Mouse (Mus musculus): ENCODE results near the gene Mapt.
"Not testable (repeated sequence)": the region's sequence is repeated elsewhere in the genome, so short reads cannot be mapped to it uniquely, and the experiment has no call there.

Gene Mapt

DNA sequence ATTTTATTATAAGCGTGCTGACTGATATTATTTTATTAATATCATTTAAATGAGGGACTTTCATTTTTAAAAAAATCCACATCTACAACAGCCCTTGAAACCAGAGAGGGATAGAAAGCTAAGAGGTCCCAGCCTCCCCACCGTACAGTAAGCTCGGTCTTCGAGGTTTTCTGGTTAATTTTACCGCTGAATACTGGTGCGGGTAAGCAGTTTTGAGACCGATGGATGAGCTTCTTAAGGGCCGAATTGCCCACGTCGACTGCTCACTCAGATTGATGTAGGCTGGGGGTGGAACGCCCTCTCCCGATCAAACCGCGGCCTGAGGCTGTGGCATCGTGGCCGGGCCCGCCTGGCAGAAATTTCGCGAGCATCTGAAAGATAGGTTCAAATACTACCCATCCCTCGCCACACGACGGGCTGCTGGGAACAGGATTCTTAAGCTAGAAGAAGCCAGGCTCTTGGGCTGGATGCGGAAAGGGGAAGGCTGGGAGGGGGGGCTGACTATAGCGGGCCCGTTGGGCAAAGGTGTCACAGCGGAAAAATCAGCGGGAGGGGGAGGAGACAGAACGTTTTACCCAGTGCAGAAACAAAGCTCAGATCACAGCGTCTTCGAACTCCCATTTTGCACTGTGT lies 2.5 kb downstream of the Mapt start:
- DNase-seq, result no peak

DNA sequence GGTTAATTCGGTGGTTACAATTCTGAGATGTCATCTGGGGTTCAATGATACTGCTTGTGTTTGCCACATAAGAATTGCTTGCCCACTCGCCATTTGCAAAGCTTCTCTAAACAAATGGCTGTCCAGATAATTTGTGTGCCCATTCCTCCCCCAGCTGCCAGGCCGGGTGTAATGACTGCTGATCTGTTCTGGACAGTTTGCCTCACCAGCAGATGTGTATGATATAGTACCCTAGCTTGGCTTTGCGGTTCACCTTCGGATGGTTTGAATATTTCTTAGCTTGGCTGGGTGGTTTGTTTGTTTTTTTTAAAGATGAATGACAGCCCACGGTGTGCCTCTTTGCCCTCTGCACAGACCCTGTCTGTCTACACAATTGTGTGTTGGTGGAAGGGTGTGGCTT lies 3.5 kb downstream of the Mapt start:
- no peak for DNase-seq

DNA sequence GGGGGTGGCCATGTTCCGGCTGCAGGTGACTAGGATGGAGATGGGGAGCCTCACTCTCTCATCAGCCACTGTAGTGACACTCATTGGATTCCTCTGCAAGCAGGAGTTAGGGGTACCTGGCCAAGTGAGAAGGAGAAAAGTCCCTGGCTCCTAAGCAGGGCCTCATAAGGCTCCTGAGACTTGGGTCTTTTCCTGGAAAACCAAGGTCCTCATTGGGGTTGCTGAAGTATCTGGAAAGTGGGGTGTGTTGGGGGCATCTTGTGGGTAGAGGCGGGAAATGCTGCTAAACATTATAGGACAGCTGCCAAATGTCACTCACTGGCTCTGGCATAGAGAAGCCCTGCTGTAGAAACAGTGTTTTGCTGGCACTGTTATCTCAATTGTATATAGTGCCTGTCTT lies 4.7 kb downstream of the Mapt start:
- DNase-seq, result no peak

DNA sequence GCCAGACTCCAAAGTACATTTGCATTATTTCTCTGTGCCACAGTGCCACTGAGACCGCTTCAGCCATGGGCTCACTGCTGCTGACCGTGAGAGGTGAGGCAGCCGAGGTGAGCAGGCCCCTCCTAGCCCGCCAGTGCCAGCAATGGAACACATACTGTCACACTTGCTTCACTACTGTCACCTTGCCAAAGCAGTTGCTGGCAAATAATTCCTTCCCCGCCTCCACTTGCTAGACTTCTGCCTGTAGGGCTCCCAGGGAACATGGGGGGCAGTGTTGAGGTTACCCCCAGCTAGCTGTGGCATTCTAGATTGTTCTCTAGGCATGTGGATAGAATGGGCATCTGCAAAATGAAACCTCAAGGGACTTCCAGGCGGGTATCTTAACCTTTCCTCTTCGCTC lies 6.0 kb downstream of the Mapt start:
- peak; percentile 58 for DNase-seq

DNA sequence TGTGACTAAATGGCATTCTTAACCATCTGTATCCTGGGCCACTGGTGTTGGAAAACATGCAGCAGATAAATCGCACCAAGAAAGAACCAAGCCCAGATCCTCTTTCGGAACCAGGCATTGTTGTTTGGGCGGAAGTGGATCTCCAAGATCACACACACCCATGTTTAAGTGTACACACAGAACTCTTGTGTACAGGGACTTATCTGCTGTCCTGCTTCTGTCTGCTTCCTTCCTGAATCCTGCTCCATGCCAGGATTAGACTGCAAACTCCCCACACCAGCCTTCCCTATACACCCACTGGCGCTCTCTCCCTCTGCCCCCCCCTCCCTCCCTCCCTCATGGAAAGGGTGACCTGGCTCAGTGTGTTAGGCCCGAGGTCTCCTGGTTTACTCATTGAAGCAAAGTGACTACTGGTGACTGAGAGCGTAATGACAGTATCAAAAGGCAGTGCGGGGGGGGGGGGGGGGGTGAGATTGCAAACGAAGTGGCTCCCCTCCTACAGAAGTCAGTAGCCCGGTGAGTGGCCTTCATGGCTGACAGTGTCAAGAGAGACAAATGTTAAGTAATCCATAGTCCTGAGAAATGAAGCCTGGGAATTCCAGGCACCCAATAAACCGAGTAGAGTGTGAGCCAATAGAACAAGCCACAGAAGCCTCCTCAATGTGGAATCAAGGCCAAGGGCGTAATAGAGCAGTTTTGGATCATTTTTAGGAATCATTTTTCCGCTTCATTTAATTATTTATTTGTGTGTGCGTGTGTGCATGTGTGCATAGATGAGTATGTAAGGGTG lies 7.0 kb downstream of the Mapt start:
- no peak for DNase-seq

DNA sequence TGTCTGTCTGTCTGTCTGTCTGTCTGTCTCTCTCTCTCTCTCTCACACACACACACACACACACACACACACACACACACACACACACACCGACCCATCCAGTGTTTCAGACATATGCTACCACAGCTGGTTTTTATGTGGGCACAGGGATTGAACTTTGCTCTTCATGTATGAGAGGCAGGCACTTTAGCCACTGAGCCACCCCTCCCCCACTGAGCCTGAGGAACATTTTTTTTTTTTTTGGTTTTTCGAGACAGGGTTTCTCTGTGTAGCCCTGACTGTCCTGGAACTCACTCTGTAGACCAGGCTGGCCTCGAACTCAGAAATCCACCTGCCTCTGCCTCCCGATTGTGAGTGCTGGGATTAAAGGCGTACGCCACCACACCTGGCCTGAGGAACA lies 14.3 kb downstream of the Mapt start:
- not testable (repeated sequence) for DNase-seq

DNA sequence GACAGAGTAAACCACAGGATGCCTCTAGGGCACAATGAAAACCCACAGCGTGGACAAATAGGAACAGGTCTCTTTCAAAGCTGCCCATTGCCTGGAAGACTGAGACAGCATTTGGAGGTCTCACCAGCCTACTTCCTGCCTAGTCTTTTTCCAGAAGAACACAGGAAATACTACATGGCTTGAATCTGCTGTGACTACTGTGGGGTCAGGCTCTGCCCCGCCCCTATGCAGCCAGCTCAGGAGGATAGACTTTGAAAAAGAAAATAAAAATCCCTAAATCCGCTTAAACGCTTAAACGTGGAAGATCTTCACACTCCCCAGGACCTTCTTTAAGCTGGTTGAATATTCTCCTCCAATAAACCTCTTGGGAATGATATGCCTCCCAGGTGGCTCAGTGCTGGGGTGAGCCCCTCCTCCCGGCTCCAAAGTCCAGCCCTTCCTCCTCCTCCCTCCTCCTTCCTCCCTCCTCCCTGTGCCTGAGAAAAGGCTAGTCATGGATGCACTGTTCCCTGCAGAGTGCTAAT lies 15.0 kb downstream of the Mapt start:
- no peak for DNase-seq

DNA sequence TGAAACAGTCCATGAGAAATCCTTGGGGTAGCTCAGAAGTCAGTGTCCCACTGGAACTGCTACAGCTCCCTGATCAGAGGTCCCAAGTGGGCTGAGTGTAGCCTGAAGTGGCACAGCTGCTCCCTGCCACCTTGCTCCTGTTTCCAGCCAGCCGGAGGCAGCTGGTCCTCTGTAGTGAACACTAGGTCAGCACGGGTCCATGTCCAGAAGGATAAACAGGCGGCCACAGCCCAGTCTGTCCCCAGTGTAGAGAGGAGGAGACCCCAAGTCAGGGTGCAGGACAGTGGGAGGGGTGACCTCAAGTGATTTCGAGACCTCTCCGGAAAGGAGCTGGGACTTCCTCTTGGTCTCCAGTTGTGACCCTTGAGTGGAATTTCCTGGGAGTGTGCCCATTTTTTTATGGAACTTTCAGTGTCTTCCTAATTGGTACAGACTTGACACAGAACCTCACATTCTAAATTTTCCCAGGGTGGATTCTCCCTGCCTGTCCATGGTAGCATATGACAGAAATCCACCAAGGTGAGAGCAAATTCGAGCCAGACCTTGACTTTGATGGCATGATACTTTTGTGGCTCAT lies 16.0 kb downstream of the Mapt start:
- DNase-seq, result no peak

DNA sequence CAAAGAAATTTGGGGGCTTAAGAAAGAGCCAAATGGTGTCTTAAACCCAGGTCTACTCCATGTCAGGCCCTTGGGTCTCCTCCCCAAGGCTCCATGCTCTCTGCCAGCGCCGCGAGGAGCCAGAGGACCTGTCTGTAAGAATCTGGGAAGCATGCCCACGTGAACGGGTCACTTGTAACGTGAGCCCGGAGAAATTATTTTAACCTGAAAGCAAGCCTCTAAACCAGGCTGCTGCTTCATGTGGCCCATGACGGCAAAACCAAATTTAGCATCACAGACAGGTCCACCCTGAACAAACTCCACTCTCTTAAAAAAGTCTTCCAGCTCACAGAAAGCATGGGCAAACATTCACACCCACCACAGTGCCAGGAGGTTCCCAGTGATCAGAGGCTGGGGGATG lies 18.2 kb downstream of the Mapt start:
- DNase-seq, result no peak

DNA sequence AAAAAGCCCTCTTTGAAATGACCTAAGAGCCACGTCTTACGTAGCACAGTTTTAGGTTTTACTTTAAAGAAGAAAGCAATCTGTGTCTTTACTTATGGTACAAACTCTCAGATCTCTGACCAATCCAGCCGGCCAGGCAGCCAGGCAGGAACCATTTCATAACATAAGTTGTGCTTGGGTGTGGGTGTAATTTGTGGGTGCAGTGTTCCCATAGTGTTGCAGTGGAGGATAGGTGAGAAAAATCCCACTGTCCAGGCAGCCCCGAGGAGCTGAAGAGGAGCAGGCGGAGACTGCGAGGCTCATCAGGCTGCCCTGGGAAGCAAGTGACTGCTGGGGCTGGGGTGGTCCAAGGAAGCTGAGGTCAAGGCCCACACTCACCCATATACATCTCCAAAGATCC lies 19.9 kb downstream of the Mapt start:
- DNase-seq, result peak; percentile 87

DNA sequence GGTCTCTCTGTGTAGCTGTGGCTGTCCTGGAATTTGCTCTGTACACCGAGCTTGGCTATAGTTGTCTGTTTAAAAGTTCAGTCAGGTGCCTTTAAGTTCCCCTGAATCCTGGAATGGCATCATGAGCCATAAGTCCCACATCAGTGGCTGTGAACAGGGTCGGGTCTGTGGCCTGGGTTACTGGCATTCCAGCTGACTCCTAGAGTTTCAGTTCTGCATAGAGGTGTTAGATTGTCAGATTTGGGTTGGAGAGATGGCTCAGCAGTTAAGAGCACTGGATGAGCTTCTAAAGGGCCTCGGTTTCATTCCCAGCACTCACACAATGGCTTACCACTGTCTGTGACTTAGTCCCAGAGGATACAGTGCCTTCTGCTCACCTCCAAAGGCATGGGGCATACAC lies 20.9 kb downstream of the Mapt start:
- DNase-seq, result no peak

DNA sequence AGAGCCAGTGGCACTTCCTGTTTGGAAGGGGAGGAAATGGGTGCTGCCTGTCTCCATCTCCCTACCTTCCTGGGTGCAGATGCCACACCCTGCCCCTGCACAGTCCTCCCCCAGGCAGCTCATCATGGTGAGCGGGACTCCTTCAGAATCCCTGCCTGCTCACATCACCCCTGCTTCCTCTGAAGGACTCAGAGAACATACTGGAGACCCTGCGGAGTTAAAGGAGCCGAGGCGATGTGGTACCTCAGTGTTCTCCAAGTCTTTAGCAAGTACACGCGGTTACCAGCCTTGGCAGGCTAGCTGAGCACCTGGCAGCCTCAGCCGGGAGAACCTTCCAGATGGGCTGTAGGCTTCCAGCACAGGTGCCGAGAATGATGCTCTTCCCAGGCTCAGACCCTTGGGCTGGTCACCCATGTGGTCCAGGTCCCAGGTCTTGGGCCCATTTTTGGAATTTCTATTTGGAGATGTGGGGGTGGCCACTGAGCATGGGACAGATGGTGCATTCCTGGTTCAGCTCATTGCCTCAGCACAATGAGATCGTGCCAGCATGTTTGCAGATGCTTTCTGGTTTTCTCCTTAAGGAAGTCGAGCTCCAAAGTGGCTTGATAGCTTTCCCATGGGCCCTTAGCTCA lies 23.3 kb downstream of the Mapt start:
- DNase-seq, result peak; percentile 84

DNA sequence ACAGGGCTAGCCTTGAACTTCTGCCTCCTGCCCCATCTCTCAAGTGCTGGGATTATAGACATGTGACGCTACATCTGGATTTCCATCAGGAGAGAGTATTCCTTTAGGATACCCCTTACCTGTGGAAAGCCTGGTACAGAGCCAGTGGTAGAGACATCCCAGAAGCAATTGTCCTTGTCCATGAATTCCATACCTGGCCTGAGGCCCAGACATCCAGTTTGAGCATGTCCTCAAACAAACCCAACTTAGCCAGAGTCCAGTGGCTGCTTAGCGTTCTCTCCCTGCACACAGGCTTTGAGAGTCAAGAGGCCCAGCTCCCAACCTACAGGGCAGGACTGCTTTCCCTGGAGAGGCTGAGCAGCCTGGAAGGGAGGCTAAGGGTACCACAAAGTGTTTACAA lies 25.0 kb downstream of the Mapt start:
- DNase-seq, result no peak

DNA sequence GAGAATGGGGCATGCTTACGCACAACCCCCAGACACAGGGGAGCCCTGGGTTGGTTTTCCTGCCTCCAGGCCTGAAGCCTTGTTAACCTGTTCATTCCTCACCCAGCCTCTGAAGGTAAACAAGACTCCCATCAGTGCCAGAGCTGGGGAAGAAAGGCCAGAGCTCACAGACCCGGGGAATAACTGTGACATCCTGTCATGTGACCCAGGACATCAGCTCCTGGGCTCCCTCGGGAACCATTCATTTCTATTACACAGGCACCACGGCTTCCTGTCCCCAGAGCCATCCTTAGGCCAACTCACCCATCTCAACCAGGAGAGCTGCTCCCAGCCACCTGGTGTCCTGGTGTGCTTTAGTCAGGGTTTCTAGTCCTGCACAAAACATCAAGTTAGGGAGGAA lies 27.8 kb downstream of the Mapt start:
- DNase-seq, result no peak

DNA sequence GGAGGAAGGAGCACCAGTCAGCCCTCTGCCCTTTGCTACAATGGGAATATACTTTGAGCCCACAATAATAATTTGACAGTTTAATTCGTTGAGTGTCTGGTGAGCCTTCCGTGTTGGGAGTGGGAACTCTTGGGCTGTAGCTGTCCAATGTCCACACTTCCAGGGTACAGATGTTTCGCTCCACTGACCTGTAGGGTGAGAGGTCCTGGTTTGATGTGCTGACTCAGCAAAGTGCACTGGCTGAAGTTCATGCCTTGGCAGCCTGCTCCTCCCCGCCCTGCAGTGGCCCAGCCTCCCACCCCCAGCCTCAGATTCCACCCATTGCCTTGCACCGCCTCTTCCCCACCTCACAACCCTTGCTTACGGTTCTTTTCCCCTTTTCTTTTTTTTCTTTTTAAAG lies 33.5 kb downstream of the Mapt start:
- DNase-seq, result no peak

DNA sequence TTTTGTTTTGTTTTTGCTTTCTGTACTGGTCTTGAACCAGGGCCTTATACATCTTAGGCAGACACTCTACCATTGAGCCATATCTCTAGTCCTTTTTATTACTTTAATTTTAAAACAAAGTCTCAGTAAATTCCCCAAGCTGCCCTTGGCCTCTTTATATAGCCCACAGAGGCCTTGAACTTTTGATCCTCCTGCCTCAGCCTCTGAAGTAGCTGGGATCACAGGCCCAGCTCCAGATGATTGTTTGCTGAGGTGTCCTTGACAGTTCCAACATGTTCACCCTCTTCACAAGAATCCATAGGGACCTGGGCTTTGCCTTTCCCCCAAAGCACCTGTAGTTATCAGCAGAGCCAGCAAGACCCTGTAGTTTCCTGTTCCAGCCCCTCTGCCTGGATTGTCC lies 34.5 kb downstream of the Mapt start:
- DNase-seq, result no peak

DNA sequence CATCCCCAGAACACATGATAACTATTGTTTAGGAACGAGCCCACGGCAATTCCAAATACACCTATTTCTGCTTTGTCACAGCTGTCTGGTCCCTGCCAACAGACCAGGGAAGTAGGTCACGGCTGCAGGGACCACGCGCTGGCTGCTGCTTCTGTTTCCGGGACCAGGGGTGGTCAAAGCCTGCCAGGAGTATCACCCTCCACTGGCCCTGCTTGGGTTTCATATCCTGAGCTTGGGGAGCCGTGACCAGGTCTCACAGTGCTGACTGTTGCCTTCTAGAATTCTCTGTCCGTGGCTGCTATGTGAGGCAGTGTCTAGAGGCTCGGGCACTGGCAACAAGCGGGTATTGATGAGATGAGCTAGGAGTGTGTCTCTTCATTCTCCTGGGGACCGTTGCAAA lies 36.2 kb downstream of the Mapt start:
- DNase-seq, result peak; percentile 55

DNA sequence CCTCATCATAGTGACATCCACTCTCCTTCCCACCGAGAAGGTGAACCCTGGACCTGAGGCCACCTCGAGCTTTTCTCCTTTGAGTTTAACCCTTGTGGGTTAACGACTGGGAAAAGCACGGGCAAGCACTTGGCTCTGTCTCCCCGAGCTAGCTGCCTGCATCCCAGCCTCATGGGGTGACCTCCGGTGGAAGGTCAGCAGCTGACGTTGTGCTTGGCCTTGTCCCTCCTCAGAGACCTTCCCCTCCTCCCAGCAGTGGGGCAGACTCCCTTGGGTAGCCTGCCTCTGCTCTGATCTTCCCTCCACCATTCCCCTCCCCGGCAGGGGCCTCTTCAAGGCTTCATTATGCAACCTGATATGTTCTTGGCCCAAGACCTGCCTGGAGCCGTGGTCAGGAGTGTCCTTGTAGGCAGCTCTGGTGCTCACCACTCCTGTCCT lies 38.2 kb downstream of the Mapt start:
- DNase-seq, result no peak

DNA sequence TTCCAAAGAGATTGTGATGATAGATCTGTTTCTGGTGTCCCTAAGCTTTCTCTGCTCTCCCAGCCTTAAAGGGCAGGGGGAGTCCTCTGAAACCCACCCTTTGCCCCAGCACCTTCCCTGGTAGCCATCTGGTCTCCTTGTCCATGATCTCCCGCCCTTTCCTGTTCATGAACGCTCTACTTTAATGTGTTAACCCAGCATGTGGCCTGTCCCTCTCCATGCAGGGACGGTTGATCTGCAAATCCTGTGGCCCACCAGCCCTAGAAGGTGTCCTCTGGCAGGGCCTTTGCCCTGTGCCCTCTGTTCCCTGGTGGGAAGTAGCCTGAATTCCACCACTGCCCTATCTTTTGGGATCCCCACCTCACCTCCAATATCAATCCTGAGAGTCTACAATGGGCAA lies 39.3 kb downstream of the Mapt start:
- DNase-seq, result no peak

DNA sequence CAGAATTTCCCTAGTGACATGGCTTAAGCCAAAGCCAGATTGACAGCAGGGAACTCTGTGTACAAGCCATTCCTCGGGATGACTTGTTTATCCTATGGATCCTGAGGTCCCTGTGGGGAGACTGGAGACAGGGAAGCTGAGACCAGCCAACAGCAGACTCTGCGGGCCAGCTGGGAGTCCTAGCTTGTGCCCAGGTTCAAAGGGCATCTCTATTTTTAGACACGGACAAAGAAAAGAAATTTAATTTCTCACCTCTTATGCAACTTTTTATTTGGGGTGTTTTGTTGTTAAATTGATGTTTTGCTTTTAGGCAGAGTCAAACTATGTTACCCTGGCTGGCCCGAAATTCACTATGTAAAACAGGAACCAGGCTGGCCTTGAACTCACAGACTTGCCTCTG lies 39.7 kb downstream of the Mapt start:
- no peak for DNase-seq

DNA sequence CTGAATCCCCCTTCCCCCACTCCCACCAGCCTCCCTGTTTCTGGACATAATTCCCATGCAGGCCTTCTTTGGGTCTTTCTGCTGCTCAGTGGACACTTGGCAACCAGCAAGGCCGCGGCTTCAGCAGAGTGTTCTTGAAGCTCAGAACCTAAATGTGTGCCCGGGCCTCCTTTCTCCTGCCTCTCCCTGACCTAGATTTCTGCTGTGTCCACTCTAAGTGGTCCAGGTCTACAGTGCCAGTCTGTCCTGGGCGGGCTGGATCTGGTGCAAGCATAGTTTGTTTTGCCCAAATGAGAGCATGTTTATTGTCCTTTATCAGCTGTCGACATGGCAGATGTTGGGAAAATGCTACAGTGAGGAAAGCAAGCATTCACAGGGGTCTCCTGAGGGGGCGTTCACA lies 40.7 kb downstream of the Mapt start:
- peak; percentile 49 for DNase-seq

DNA sequence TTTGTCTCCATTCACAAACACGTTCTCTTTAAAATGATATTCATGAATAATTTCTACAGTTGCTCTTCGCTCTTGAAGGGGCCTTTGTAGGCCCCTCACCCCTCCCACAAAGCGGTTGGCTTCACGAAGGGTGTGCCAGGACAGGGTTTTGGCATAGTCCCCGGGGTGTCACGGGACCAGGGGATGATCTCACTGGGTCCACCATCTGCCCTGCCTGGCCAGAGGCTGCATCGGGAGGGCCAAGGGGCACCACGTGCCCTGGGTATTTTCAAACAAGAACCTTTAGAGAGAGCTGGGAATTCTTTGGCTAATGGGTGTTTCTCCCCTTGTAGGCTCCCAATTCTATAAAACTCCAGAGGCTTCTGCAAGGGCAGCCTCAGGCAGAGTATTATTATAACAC lies 41.2 kb downstream of the Mapt start:
- DNase-seq, result peak; percentile 86

DNA sequence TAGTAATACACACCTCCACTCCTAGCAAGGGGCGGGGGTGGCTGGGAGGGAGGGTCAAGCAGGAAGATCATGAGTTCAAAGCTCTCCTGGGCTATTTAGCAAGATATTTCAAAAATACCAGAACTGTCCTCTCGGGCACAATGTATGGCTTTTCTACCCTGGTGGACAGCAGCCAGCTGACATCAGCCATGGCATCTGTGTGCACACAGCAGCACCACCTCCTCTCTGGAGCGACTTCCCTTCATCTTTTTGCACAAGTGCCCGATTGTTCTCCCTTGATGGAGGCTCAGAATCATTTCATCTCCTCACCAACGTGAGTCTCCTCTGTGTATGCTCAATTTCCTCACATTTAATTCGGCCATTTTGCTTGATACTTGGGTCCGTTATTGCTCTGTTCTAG lies 44.6 kb downstream of the Mapt start:
- peak; percentile 48 for DNase-seq

DNA sequence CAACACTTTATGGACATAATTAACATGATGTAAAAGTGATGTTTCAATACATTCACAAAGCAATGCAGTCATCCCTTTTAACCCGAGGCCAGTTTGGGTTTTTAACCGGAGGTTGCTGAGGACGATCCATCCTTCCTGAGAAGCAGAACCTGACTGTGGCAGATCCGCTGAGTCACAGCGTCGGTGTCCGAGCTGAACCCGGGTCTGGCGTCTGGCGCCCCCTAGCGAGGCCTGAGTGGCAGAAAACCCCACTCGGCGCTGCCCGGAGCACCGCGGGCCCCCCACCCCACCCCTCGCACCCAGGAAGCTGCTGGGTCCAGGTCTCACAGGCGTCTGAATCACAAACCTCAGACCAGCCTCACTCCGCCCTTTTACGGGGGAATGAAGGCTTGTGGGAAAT lies 47.0 kb downstream of the Mapt start:
- DNase-seq, result peak; percentile 72
